In the genomic region with DNA sequence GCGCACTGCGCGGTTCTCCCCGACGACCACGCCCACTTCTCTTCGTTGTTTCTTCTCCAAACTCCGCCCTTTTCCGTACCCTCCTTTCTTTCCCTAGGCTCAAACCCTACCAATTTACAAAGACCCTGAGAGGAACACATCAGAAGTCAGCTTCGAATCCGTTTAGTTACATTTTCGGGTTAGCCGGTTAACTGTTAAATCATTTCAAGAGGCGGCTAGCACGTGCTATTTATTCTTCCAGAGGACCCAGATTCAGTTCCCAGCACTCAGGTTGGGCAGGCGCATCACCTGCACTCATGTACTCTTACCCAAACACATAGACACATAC, we compare ENCODE assay signal across 7 mouse cellular contexts. TPM values are rescaled to one million over a fixed set of nuclear protein-coding genes. Genes with fewer than 3 reads are reported as not detected.
DNase-seq lines count a peak whose midpoint lies in the region; ATAC-seq and TF ChIP-seq lines count a peak whose summit lies in the region.

A gene (minus strand): TSS at position 154 of the 328 bp plus-strand sequence.

- peak within 1 kb of the TSS; percentile 64 for H3K4me2 ChIP-seq in limb, embryonic 11.5 days (ENCODE audit: low read depth, severe bottlenecking)

- no peak for TF ChIP-seq CTCF in thymus, adult 2 months (IDR thresholded peaks at IDR 0.05; ENCODE audit: borderline replicate concordance, control insufficient read depth, extremely low read depth, insufficient read depth, low read length, poor library complexity)
- TF ChIP-seq CTCF in embryonic fibroblast, embryonic 13.5 days (IDR thresholded peaks at IDR 0.05; ENCODE audit: borderline replicate concordance, insufficient read depth, low read length), result no peak

- WGBS in thymus, adult 2 months, result 5% methylated on average over 16 of the region's 16 CpGs
- 5% methylated on average over 16 of the region's 16 CpGs for WGBS in limb, embryonic 11.5 days

- intact Hi-C loops in heart, postnatal 10 days (cut with DNase I), result no loop called here

- H3K27me3 ChIP-seq in thymus, adult 2 months (ENCODE audit: control insufficient read depth, insufficient read depth, low read length), result no peaks in the 10 kb centered on the region
- no peaks in the 10 kb centered on the region for H3K27me3 ChIP-seq in limb, embryonic 11.5 days (ENCODE audit: control insufficient read depth, insufficient read depth, low read length)

- peaks cover 7% of the 10 kb centered on the region for H3K4me1 ChIP-seq in thymus, adult 2 months (replicated peaks; ENCODE audit: control insufficient read depth, insufficient read depth, low read length)
- H3K4me1 ChIP-seq in embryonic fibroblast, embryonic 13.5 days (ENCODE audit: control insufficient read depth, insufficient read depth, low read length), result no peaks in the 10 kb centered on the region
- H3K4me1 ChIP-seq in limb, embryonic 11.5 days (ENCODE audit: control insufficient read depth, insufficient read depth, low read length), result peaks cover 3% of the 10 kb centered on the region; the same call in 1 of the 2 replicates

- no peaks in the 10 kb centered on the region for H3K9me3 ChIP-seq in limb, embryonic 11.5 days (ENCODE audit: control insufficient read depth, low read length)

- peak within 1 kb of the TSS; percentile 71 for H3K4me3 ChIP-seq in thymus, adult 2 months (ENCODE audit: control insufficient read depth, insufficient read depth, low read length)
- peak within 1 kb of the TSS; percentile 61 for H3K4me3 ChIP-seq in embryonic fibroblast, embryonic 13.5 days (ENCODE audit: insufficient read depth, low read length)
- H3K4me3 ChIP-seq in limb, embryonic 11.5 days (ENCODE audit: low read depth, low read length), result peak within 1 kb of the TSS; percentile 58

- no peak for DNase-seq in thymus, adult 2 months
- DNase-seq in thymus, postnatal 36 days, result no peak
- DNase-seq in heart, postnatal 10 days, result no peak
- DNase-seq in limb, embryonic 11.5 days (ENCODE audit: low spot score), result no peak
- DNase-seq in cerebellum, adult 11 months, result no peak

- peak; percentile 31 for ATAC-seq in limb, embryonic 11.5 days (ENCODE audit: insufficient number of reproducible peaks, low FRiP score, low TSS enrichment, low read depth)
- no peak for ATAC-seq in neutrophil, adult 5-6 weeks (ENCODE audit: extremely low read depth, insufficient number of reproducible peaks, low FRiP score, poor library complexity, severe bottlenecking)

- H3K9ac ChIP-seq in limb, embryonic 11.5 days (ENCODE audit: low read length), result peak within 1 kb of the TSS; percentile 58

- TF ChIP-seq POLR2A in thymus, adult 2 months (IDR thresholded peaks at IDR 0.05; ENCODE audit: control insufficient read depth, extremely low read depth, insufficient read depth, low read length, poor library complexity), result no peak
- TF ChIP-seq POLR2A in embryonic fibroblast, embryonic 13.5 days (IDR thresholded peaks at IDR 0.05; ENCODE audit: low read depth, low read length), result no peak

- no peaks in the 10 kb centered on the region for H3K36me3 ChIP-seq in thymus, adult 2 months (ENCODE audit: control insufficient read depth, insufficient read depth, low read length)
- H3K36me3 ChIP-seq in limb, embryonic 11.5 days (ENCODE audit: control insufficient read depth, insufficient read depth, low read length), result no peaks in the 10 kb centered on the region

- H3K27ac ChIP-seq in thymus, adult 2 months (ENCODE audit: control insufficient read depth, insufficient read depth, low read length), result peak within 1 kb of the TSS; percentile 30; the same call in 1 of the 2 replicates
- H3K27ac ChIP-seq in embryonic fibroblast, embryonic 13.5 days (ENCODE audit: insufficient read depth, low read length), result peak within 1 kb of the TSS; percentile 55
- H3K27ac ChIP-seq in limb, embryonic 11.5 days (replicated peaks; ENCODE audit: low read depth, low read length), result peak within 1 kb of the TSS; percentile 60; the same call in 1 of the 2 replicates

RNA-seq across cellular contexts. Expression of the gene that starts here (rescaled TPM):
- 56.8 and 79.8 TPM in 2 replicates for polyA plus RNA-seq in thymus, adult 2 months (2012; rRNA removed)
- 43.1 and 46.4 TPM in 2 replicates for polyA plus RNA-seq in embryonic fibroblast, embryonic 13.5 days (2011; ENCODE audit: insufficient read length, low read depth, missing spikeins)
- 10 to 100 TPM; 74.3 to 76.2 TPM for total RNA-seq in heart, postnatal 10 days (2021)
- 136 and 149 TPM in 2 replicates for polyA plus RNA-seq in limb, embryonic 11.5 days (2014; fragmentation: Nextera tagmentation; extraction: Ambion mirVana)
- total RNA-seq in neutrophil, adult 5-6 weeks (2017), result 19.0 and 26.8 TPM in 2 replicates
